Mouse (Mus musculus): Measurements from ENCODE around the gene Acoxl. TPM values are rescaled to one million over a fixed set of nuclear protein-coding genes. Genes with fewer than 3 reads are reported as not detected.

Acoxl gene
- polyA plus RNA-seq (2012; fragmentation: generic; extraction: Trizol): under 1 TPM in 1 of 2 experiments, not detected in 1; 0.06 TPM

DNA sequence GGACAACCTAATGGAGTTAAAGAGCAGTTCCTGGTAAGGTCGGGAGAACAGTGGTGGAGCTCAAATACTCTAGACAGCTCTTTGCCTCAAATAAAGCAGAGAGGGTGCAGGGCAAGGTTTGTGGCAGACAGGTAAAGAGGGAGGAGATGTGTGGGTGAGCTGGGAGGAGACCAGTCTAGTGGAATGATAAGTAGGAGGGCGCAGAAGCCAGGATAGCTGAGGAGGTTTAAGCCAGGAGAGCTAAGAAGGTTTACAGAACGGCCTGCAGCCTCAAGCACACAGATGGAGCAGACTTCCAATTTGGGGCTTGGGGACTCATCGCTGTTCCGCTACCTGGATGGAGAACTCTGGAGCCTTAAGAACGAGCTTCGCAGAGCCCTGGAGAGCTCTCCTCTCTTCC, at the start of gene Acoxl:
Gene Acoxl (plus strand): TSS at position 301 of the 400 bp plus-strand sequence.

DNA sequence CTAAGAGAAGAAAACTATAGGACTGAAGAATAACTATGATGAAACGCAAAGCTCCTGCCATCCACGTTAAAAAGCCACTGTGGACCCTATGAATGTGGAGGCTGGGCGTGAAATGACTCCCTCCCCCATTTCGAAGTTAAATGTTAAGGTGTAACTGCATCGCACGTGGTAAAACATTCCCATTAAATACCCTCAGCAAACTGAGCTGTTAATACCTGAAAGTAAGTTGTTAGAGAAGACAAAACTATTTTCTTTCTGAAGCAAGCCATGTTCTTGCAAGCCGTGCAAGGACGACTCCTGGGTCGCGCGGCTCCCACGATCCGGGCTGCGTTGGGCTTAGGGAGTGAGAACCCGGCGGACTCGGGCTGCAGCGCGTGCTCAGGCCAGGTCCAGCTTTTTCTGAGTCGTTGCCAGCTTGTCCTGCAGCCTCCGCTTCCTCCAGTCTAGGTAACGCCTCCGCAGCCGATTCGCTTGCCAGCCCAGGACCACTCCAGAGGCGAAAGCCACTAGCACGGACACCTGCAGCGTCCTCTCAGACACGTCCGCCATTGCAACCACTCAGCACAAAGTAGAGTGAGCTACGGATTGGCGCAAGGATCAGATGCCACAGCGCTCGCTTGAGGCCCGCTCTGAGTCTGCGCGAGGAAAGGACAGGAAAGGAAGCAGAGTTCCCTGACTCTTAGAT, 46.6 kb upstream of the Acoxl start, which contains the start of gene Mtln:
Gene Mtln (minus strand): TSS at position 570 of the 685 bp plus-strand sequence.

DNA sequence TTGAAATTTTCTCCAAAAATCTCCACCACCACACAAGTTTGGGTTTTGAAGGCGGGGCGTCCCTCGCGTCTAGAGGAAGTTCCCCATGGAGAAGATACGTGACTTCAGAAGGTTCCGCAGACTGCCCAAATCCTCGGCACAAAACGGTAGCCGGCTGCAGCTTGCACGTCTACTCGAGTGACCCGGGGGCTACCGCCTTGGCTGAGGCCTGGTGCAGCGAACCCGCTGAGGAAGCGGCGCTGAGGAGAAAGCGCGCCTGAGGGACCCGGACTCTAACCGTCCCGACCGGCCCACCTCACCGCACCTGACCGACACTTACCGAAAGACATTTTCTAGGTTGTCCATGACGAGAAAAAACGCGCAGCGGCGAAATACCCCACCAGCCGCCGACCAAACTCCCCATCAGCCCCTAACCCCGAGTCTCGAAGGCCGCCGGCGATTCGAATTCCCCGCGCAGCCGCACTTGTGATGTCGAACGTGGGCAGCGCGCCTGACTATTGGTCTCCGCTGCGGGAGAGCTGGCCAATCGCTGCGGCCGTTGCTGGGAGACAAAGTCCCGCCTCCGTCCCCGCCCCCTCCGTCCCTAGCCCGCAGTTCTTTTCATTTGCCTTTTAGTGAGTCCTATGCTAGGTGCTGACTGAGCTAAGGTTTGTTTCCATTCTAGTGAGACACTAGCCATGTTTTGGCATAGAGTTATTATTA, 7.1 kb upstream of the Acoxl start, which contains the start of gene Bub1:
Gene Bub1 (minus strand): TSS at position 465 of the 702 bp plus-strand sequence.

DNA sequence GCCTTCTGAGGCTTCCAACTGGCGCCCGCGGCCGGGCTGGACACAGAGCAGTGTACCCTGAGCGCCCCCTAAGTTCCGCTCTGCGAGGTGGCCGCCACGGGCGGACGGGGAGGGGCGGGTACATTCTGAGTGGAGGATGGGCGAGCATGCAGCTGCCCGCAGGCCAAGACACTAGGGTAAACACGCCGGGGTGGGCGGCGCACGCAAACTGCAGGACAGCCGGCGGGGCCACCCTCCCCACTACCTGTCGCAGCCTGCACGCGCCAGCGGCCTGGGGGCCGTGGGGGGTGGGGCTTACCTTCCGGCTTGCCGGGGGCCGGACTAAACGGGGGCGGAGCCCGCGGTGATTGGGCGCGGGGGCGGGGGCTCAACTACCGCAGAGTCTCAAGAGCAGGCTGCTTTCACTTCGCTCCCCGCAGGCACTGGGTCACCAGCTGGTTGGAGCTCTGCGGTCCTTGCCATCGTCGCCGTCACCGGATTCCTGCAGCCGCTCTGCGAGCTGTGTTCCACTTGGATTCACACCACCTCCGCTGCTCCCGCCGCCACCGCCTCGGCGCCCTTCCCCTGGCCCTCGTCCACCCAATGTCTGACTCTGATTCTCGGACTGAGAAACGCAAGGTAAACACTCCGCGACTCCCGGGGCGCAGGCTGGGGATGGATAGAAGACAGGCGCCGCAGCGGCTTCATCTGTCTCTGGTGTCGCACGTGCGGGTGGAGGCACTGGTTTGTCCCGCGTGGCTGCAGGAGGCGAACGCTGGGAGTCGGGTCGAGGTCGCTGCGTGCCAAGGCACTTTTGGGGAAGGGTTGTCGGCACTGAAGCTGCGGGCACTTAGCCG, 287.2 kb downstream of the Acoxl start, which contains the start of gene Bcl2l11:
Gene Bcl2l11 (plus strand): TSS at position 404 of the 836 bp plus-strand sequence.

Other genes with a start within 250 kb of the Acoxl start
- not detected for gene Mal, start 182.2 kb upstream of the Acoxl start, polyA plus RNA-seq (2012; fragmentation: generic; extraction: Trizol)
- gene Mall, start 108.9 kb upstream of the Acoxl start, polyA plus RNA-seq (2012; fragmentation: generic; extraction: Trizol): not detected
- 10 to 100 TPM in 1 of 2 experiments, 1 to 10 TPM in 1; 3.9 to 19.6 TPM for gene Nphp1, start 50.0 kb upstream of the Acoxl start, polyA plus RNA-seq (2012; fragmentation: generic; extraction: Trizol)
- 10 to 100 TPM; 16.4 to 22.2 TPM for gene Mtln, start 46.4 kb upstream of the Acoxl start, polyA plus RNA-seq (2012; fragmentation: generic; extraction: Trizol)
- 1 to 10 TPM in 1 of 2 experiments, under 1 TPM in 1; 0.48 to 3.7 TPM for gene Bub1, start 7.0 kb upstream of the Acoxl start, polyA plus RNA-seq (2012; fragmentation: generic; extraction: Trizol)

Measured in C3H10T1/2 (cell line).